Mouse (Mus musculus): Measurements from ENCODE around the gene Tfip11. TPM values are rescaled to one million over a fixed set of nuclear protein-coding genes. Genes with fewer than 3 reads are reported as not detected.

Gene Tfip11
- polyA plus RNA-seq, 1 experiment from 2014 or later: 33.7 TPM

DNA sequence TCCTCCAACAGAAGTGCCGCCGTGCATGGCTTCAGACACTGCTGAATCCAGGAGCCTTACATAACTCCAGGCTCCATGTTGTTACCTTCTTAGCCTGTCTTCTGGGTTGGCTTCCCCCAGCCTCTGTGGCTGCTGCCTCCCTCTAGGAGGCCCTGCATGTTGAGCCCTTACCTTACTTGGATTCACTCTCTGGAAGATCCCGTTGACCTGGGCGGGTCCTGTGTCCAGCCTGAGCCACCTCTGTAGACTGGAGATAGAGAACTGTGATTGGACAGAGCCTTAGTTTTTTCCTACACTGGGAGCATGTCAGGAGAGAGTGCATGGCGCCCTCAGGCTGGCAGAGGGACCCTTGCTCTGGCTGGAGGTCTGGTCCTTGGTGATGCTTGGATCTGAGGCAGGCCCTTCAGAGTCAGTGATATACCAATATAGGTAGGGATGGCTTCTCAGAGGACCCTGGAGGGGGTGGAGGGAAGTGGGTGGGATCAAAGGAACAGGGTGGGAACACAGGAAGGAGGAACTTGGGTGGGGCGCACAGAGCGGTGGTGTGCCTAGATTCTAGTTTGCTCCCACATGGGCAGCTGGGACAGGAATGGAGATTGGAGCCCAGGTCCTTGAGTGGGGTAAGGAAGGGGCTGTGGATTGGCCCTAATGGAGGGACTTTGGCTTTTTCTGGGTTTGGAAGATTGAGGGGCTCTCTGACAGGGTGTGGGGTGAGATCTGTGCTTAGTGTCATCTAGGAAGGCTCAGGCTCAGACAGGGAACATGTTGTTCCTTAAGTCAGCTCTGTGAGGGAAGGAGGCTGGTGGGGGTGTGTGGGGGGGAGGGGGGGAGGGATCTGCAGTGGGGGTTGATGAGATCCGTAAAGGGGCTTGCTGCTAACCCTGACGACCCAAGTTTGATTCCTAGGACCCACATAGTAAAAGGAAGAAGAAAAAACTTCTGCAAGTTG, 37.7 kb upstream of the Tfip11 start:
- H3K27me3 ChIP-seq (ENCODE audit: control insufficient read depth, insufficient read depth, low read length): no peaks in the 10 kb centered on the region
- H3K4me1 ChIP-seq (replicated peaks; ENCODE audit: control insufficient read depth, insufficient read depth, low read length): no peaks in the 10 kb centered on the region
- no peak overlapping the region for H3K27ac ChIP-seq (ENCODE audit: low read depth, low read length)
- H3K4me3 ChIP-seq (ENCODE audit: low read depth, low read length): no peak overlapping the region
- H3K9me3 ChIP-seq (ENCODE audit: control insufficient read depth, low read length): no peaks in the 10 kb centered on the region
- H3K36me3 ChIP-seq (ENCODE audit: control insufficient read depth, insufficient read depth, low read length): no peaks in the 10 kb centered on the region
- ATAC-seq (replicated peaks; ENCODE audit: low FRiP score): no peak
- DNase-seq (ENCODE audit: low spot score): no peak
- H3K4me2 ChIP-seq (ENCODE audit: low read depth, low read length, severe bottlenecking): no peak overlapping the region
- WGBS: 83% methylated on average over 9 of the region's 9 CpGs
- H3K9ac ChIP-seq (ENCODE audit: low read length): no peak overlapping the region

DNA sequence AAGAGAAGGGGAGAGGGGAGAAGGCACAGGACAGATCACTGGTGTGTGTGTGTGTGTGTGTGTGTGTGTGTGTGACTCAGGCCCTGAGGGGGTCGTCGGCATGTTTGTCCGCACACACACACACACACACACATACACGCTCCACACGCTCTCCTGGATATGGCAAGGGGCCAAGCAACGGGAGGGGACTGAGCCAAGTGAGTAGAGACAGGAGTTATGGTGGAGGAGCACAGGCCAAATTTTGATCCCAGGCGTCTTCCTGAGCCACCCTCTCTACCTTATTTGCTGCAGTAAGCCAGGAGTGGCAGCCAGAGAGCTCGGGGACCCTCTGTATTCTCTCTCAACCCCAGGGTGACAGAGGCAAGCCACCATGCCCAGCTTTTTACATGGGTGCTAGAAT, 36.9 kb upstream of the Tfip11 start:
- H3K27ac ChIP-seq (ENCODE audit: low read depth, low read length): no peak overlapping the region
- no peak overlapping the region for H3K4me2 ChIP-seq (ENCODE audit: low read depth, low read length, severe bottlenecking)
- H3K4me3 ChIP-seq (ENCODE audit: low read depth, low read length): no peak overlapping the region
- no peaks in the 10 kb centered on the region for H3K36me3 ChIP-seq (ENCODE audit: control insufficient read depth, insufficient read depth, low read length)
- ATAC-seq (replicated peaks; ENCODE audit: low FRiP score) (no peak), DNase-seq (ENCODE audit: low spot score) (no peak)
- H3K9me3 ChIP-seq (ENCODE audit: control insufficient read depth, low read length): no peaks in the 10 kb centered on the region
- 80% methylated on average over 8 of the region's 8 CpGs for WGBS
- no peaks in the 10 kb centered on the region for H3K4me1 ChIP-seq (replicated peaks; ENCODE audit: control insufficient read depth, insufficient read depth, low read length)
- H3K9ac ChIP-seq (ENCODE audit: low read length): no peak overlapping the region
- H3K27me3 ChIP-seq (ENCODE audit: control insufficient read depth, insufficient read depth, low read length): no peaks in the 10 kb centered on the region

DNA sequence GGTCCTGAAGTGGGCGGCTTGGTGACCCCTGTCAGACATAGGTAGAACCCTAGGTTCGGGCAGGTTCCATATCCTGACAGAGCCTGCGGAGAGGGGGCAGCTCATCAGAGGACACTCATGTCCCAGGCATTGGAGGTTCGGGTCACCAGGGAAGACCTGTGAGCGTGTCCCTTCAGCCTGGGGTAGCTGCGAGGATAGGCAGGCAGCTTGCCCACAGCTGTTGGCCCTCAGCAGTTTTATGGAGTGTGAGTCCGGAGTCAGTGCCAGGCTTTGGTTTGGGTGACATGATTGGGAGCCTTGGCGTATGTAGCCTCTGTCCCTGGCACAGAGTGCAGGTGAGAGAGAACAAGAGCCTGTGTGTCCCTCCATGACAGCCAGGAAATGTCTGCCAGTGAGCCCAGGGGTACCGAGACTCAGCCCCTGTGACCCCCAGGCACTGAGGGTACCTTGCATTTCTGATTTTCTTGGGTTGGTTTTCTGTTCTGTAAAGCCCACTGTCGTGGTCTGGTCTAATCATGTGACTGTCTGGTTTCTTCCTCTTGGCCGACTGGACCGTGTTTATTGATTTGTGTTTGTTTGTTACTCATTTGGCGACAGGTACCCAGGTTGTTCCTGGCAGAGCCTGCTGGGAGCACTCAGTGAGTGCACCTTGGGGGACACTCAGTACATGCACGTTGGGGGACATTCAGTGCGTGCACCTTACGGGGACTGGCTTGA, 36.2 kb upstream of the Tfip11 start:
- Histone ChIP-seq H3K4me3 (ENCODE audit: low read depth, low read length) (no peak overlapping the region), H3K27me3 (ENCODE audit: control insufficient read depth, insufficient read depth, low read length) (no peaks in the 10 kb centered on the region), H3K4me2 (ENCODE audit: low read depth, low read length, severe bottlenecking) (no peak overlapping the region), H3K36me3 (ENCODE audit: control insufficient read depth, insufficient read depth, low read length) (no peaks in the 10 kb centered on the region), H3K9ac (ENCODE audit: low read length) (no peak overlapping the region), H3K27ac (ENCODE audit: low read depth, low read length) (no peak overlapping the region), H3K9me3 (ENCODE audit: control insufficient read depth, low read length) (no peaks in the 10 kb centered on the region), H3K4me1 (replicated peaks; ENCODE audit: control insufficient read depth, insufficient read depth, low read length) (no peaks in the 10 kb centered on the region; the same call in 1 of the 2 replicates)
- WGBS: 87% methylated on average over 16 of the region's 16 CpGs
- ATAC-seq (replicated peaks; ENCODE audit: low FRiP score): no peak
- DNase-seq (ENCODE audit: low spot score): no peak

DNA sequence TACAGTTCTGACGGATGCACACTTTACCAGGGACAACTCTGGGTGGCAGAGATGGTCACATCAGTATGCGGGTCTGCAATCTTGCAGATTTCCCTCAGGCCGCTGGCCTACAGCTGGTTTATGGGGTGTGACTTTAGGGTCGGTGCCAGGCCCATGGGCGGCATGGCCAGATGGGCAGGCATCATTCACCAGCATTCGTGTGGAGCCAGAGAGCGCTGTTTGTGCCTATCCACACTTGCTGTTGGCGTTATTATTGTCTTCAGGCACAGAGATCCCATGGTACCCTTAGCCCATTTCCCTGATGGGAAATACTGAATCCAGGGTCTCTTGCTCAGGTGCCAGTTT, 35.6 kb upstream of the Tfip11 start:
- DNase-seq (ENCODE audit: low spot score) (no peak), ATAC-seq (replicated peaks; ENCODE audit: low FRiP score) (no peak)
- 93% methylated on average over 8 of the region's 8 CpGs for WGBS
- no peak overlapping the region for H3K9ac ChIP-seq (ENCODE audit: low read length)
- no peaks in the 10 kb centered on the region; the same call in 1 of the 2 replicates for H3K4me1 ChIP-seq (replicated peaks; ENCODE audit: control insufficient read depth, insufficient read depth, low read length)
- H3K9me3 ChIP-seq (ENCODE audit: control insufficient read depth, low read length): no peaks in the 10 kb centered on the region
- H3K4me2 ChIP-seq (ENCODE audit: low read depth, low read length, severe bottlenecking): no peak overlapping the region
- no peaks in the 10 kb centered on the region for H3K36me3 ChIP-seq (ENCODE audit: control insufficient read depth, insufficient read depth, low read length)
- H3K27ac ChIP-seq (ENCODE audit: low read depth, low read length): no peak overlapping the region
- H3K27me3 ChIP-seq (ENCODE audit: control insufficient read depth, insufficient read depth, low read length): no peaks in the 10 kb centered on the region
- H3K4me3 ChIP-seq (ENCODE audit: low read depth, low read length): no peak overlapping the region

DNA sequence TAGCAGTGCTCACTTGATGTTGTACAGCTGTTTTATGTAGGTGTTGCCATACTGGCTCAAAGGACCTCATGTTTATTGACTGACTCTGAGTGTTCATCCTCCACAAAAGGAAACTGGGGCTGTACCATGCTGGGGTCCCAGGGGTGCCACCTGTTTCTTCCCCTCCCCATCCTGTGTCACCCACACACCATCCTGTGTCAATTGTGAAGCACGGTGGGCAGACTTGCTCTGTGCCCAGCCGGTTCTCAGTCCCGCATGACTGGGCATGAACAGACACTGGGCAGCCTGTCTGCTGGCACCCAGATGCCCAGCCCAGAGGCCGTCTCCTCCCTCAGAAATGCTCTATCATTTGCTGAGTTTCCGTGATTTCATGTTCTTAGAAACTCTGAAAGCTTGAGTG, 34.3 kb upstream of the Tfip11 start:
- 89% methylated on average over 5 of the region's 5 CpGs for WGBS
- H3K4me3 ChIP-seq (ENCODE audit: low read depth, low read length): no peak overlapping the region
- H3K36me3 ChIP-seq (ENCODE audit: control insufficient read depth, insufficient read depth, low read length): no peaks in the 10 kb centered on the region
- H3K4me2 ChIP-seq (ENCODE audit: low read depth, low read length, severe bottlenecking): no peak overlapping the region
- no peaks in the 10 kb centered on the region; the same call in 1 of the 2 replicates for H3K4me1 ChIP-seq (replicated peaks; ENCODE audit: control insufficient read depth, insufficient read depth, low read length)
- no peak overlapping the region for H3K9ac ChIP-seq (ENCODE audit: low read length)
- H3K27ac ChIP-seq (ENCODE audit: low read depth, low read length): no peak overlapping the region
- no peaks in the 10 kb centered on the region for H3K27me3 ChIP-seq (ENCODE audit: control insufficient read depth, insufficient read depth, low read length)
- no peaks in the 10 kb centered on the region for H3K9me3 ChIP-seq (ENCODE audit: control insufficient read depth, low read length)
- ATAC-seq (replicated peaks; ENCODE audit: low FRiP score): no peak
- no peak for DNase-seq (ENCODE audit: low spot score)

DNA sequence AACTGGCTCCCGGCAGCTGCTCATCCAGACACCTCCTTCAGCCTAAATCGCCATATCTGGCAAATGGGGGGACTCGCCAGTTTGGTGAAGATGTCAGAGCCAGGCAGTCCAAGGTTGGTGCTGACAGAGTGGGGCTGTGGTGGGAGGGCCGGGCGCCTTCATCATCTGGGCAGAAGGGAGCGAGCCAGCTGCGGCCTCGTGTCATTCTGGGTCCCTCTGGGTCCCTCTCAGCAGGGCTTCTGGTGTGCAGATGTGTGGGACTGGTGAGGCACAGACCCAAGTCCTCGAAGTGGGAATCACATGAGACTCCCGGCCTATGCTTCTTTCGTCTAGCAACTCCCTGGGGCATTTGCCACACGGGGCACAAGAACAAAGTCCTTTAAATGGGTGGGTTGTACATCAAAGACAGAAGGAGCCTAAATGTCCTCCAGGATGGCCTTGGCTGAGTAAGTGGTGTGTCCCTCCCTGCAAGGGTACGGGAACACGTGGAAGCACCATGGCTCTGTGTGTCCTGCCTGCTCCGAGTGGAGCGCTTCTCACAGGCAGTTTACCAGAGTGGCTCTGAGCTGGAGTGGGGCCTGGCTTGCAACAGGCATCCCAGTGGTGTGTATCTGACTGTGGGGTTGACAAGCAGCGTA, 33.7 kb upstream of the Tfip11 start:
- no peak for ATAC-seq (replicated peaks; ENCODE audit: low FRiP score)
- Histone ChIP-seq H3K9me3 (ENCODE audit: control insufficient read depth, low read length) (no peaks in the 10 kb centered on the region), H3K9ac (ENCODE audit: low read length) (no peak overlapping the region), H3K4me2 (ENCODE audit: low read depth, low read length, severe bottlenecking) (no peak overlapping the region), H3K27me3 (ENCODE audit: control insufficient read depth, insufficient read depth, low read length) (no peaks in the 10 kb centered on the region), H3K4me3 (ENCODE audit: low read depth, low read length) (no peak overlapping the region), H3K4me1 (replicated peaks; ENCODE audit: control insufficient read depth, insufficient read depth, low read length) (no peaks in the 10 kb centered on the region; the same call in 1 of the 2 replicates), H3K36me3 (ENCODE audit: control insufficient read depth, insufficient read depth, low read length) (no peaks in the 10 kb centered on the region), H3K27ac (ENCODE audit: low read depth, low read length) (no peak overlapping the region)
- DNase-seq (ENCODE audit: low spot score): no peak
- WGBS: 87% methylated on average over 17 of the region's 17 CpGs

DNA sequence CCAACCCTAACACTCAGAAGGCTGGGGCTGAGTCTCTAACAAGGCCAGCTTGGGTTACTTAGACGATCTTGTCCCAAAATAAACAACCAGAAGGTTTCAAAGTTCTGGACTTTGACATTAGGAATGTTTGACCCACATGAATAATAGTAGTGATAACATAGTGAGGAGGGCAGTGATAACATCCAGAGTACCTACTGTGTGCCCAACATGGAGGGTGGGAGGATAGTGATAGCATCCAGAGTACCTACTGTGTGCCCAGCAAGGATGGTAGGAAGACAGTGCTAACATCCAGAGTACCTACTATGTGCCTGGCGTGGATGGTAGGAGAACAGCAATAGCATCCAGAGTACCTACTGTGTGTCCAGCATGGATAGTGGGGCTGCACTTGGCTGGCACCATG, 32.4 kb upstream of the Tfip11 start:
- Histone ChIP-seq H3K27ac (ENCODE audit: low read depth, low read length) (no peak overlapping the region), H3K27me3 (ENCODE audit: control insufficient read depth, insufficient read depth, low read length) (no peaks in the 10 kb centered on the region), H3K4me2 (ENCODE audit: low read depth, low read length, severe bottlenecking) (no peak overlapping the region), H3K36me3 (ENCODE audit: control insufficient read depth, insufficient read depth, low read length) (no peaks in the 10 kb centered on the region), H3K9ac (ENCODE audit: low read length) (no peak overlapping the region), H3K9me3 (ENCODE audit: control insufficient read depth, low read length) (no peaks in the 10 kb centered on the region), H3K4me3 (ENCODE audit: low read depth, low read length) (no peak overlapping the region), H3K4me1 (replicated peaks; ENCODE audit: control insufficient read depth, insufficient read depth, low read length) (no peaks in the 10 kb centered on the region; the same call in 1 of the 2 replicates)
- 88% methylated on average over 2 of the region's 2 CpGs for WGBS
- DNase-seq (ENCODE audit: low spot score): no peak
- ATAC-seq (replicated peaks; ENCODE audit: low FRiP score): no peak

DNA sequence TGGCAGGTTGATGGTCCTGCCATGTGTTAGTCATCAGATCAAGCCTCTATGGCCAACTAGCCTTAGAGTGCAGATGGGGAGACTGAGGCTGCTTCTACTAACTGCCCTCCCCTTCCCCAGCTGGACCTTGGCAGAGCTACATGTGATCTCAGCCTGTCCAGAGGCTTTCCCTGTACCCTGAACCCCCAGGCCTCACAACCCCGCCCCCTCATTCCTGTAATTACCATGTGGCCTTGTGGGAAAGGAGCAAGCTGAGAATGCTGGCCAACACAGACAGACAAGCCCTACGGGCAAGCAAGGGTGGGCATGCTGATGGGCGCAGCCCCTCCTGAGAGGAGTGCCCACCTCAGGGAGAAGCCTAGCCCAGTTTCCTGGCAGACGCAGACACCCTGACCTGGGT, 31.5 kb upstream of the Tfip11 start:
- WGBS: 73% methylated on average over 4 of the region's 4 CpGs
- no peaks in the 10 kb centered on the region for H3K9me3 ChIP-seq (ENCODE audit: control insufficient read depth, low read length)
- no peak for ATAC-seq (replicated peaks; ENCODE audit: low FRiP score)
- no peaks in the 10 kb centered on the region; the same call in 1 of the 2 replicates for H3K4me1 ChIP-seq (replicated peaks; ENCODE audit: control insufficient read depth, insufficient read depth, low read length)
- no peak for DNase-seq (ENCODE audit: low spot score)
- no peaks in the 10 kb centered on the region for H3K36me3 ChIP-seq (ENCODE audit: control insufficient read depth, insufficient read depth, low read length)
- H3K9ac ChIP-seq (ENCODE audit: low read length): no peak overlapping the region
- H3K27me3 ChIP-seq (ENCODE audit: control insufficient read depth, insufficient read depth, low read length): no peaks in the 10 kb centered on the region
- no peak overlapping the region for H3K27ac ChIP-seq (ENCODE audit: low read depth, low read length)
- no peak overlapping the region for H3K4me2 ChIP-seq (ENCODE audit: low read depth, low read length, severe bottlenecking)
- no peak overlapping the region for H3K4me3 ChIP-seq (ENCODE audit: low read depth, low read length)
